Mouse (Mus musculus) neural tube, embryonic 11.5 days (tissue): Measurements from ENCODE around the gene Dus2. TPM values are rescaled to one million over a fixed set of nuclear protein-coding genes. Genes with fewer than 3 reads are reported as not detected.
"Not testable (repeated sequence)": the region's sequence is repeated elsewhere in the genome, so short reads cannot be mapped to it uniquely, and the experiment has no call there.

Experiments used
- ATAC-seq: fragments of 200-750 bp; cut with Nextera tagmentation; 2 replicates; pipeline ENCODE4 v1.8.0; 2017; ENCODE audit warnings: moderate number of reproducible peaks, mild to moderate bottlenecking, moderate TSS enrichment, moderate library complexity; ENCODE audit not compliant: insufficient read depth, low FRiP score, low TSS enrichment
- DNase-seq: peaks from one replicate; pipeline ENCODE4 v3.0.0-alpha.2; 2015; ENCODE audit warnings: low spot score
- H3K27ac ChIP-seq: fragments of 300-500 bp; sonication (generic); 2 replicates; pipeline ENCODE4 v1.5.1; 2014; ENCODE audit warnings: low read depth, mild to moderate bottlenecking, low read length
- H3K27me3 ChIP-seq: fragments of 300-500 bp; sonication (generic); 2 replicates; pipeline ENCODE4 v1.6.1; 2014; ENCODE audit warnings: mild to moderate bottlenecking, low read length, mixed read lengths; ENCODE audit not compliant: control insufficient read depth, insufficient read depth
- H3K36me3 ChIP-seq: fragments of 300-500 bp; sonication (generic); 2 replicates; pipeline ENCODE4 v1.6.1; 2014; ENCODE audit warnings: mild to moderate bottlenecking, low read length, moderate library complexity, mixed read lengths; ENCODE audit not compliant: control insufficient read depth, insufficient read depth
- H3K4me1 ChIP-seq: fragments of 300-500 bp; sonication (generic); 2 replicates; pipeline ENCODE4 v1.6.1; 2014; ENCODE audit warnings: low read length, mixed read lengths; ENCODE audit not compliant: control insufficient read depth, insufficient read depth
- H3K4me2 ChIP-seq: fragments of 300-500 bp; sonication (generic); 2 replicates; pipeline ENCODE4 v1.6.1; 2014; ENCODE audit warnings: low read depth, mild to moderate bottlenecking, moderate library complexity
- H3K4me3 ChIP-seq: fragments of 300-500 bp; sonication (generic); 2 replicates; pipeline ENCODE4 v1.5.1; 2014; ENCODE audit warnings: low read depth, low read length
- H3K9ac ChIP-seq: fragments of 300-500 bp; sonication (generic); 2 replicates; pipeline ENCODE4 v1.6.1; 2014; ENCODE audit warnings: mild to moderate bottlenecking, low read length
- H3K9me3 ChIP-seq: fragments of 300-500 bp; sonication (generic); 2 replicates; pipeline ENCODE4 v1.6.1; 2016; ENCODE audit warnings: low read length; ENCODE audit not compliant: control insufficient read depth
- WGBS: fragments of 180-500 bp; shearing (Covaris S2); extraction: QIAGEN DNeasy Blood & Tissue Kit; methylation state at CpG from one replicate; pipeline ENCODE4 v1.1.7; 2014; 5-methylcytosine and 5-hydroxymethylcytosine counted together
- polyA plus RNA-seq: library from polyadenylated mRNA; unstranded; fragments of >200 nt; fragmentation: Nextera tagmentation; extraction: Ambion mirVana; gene quantifications from 2 replicates; pipeline ENCODE4 v1.2.1, GENCODE M21; 2014

Gene Dus2
- polyA plus RNA-seq, 1 experiment from 2014 or later = 18.6 TPM

- H3K27me3 ChIP-seq = no peaks in the 10 kb centered on the region
- no peak for DNase-seq
- WGBS = 73% methylated on average over 7 of the region's 7 CpGs
- H3K4me3 ChIP-seq = no peak overlapping the region
- no peak overlapping the region for H3K9ac ChIP-seq
- H3K36me3 ChIP-seq = no peaks in the 10 kb centered on the region
- H3K27ac ChIP-seq = no peak overlapping the region
- no peak overlapping the region for H3K4me2 ChIP-seq
- no peaks in the 10 kb centered on the region for H3K9me3 ChIP-seq
- no peaks in the 10 kb centered on the region for H3K4me1 ChIP-seq
- no peak for ATAC-seq
These were observed 15.8 kb upstream of the Dus2 start for GRCm38 (mm10) chr8:105975363-105975762.

- DNase-seq (no peak), ATAC-seq (no peak)
- Histone ChIP-seq H3K9ac (no peak within 1 kb of the TSS), H3K36me3 (no peaks in the 10 kb centered on the region), H3K27me3 (no peaks in the 10 kb centered on the region), H3K27ac (no peak within 1 kb of the TSS), H3K4me3 (no peak within 1 kb of the TSS), H3K9me3 (no peaks in the 10 kb centered on the region), H3K4me1 (no peaks in the 10 kb centered on the region), H3K4me2 (no peak within 1 kb of the TSS)
- WGBS = 91% methylated on average over 15 of the region's 15 CpGs
These were observed 11.8 kb upstream of the Dus2 start, which contains the start of gene Dpep3 for GRCm38 (mm10) chr8:105979325-105979724. Gene Dpep3, minus strand, starts transcription at chr8:105979429.

GRCm38 (mm10) chr8:105981146-105981545 lies 10.0 kb upstream of the Dus2 start:
- H3K9ac ChIP-seq = no peak overlapping the region
- 87% methylated on average over 1 of the region's 1 CpGs for WGBS
- no peaks in the 10 kb centered on the region for H3K9me3 ChIP-seq
- H3K4me1 ChIP-seq = no peaks in the 10 kb centered on the region
- H3K27me3 ChIP-seq = no peaks in the 10 kb centered on the region
- DNase-seq = no peak
- no peaks in the 10 kb centered on the region for H3K36me3 ChIP-seq
- no peak overlapping the region for H3K27ac ChIP-seq
- H3K4me2 ChIP-seq = no peak overlapping the region
- ATAC-seq = no peak
- no peak overlapping the region for H3K4me3 ChIP-seq

GRCm38 (mm10) chr8:105983406-105983805 lies 7.7 kb upstream of the Dus2 start:
- H3K4me2 ChIP-seq, DNase-seq: not testable (repeated sequence)

DNA sequence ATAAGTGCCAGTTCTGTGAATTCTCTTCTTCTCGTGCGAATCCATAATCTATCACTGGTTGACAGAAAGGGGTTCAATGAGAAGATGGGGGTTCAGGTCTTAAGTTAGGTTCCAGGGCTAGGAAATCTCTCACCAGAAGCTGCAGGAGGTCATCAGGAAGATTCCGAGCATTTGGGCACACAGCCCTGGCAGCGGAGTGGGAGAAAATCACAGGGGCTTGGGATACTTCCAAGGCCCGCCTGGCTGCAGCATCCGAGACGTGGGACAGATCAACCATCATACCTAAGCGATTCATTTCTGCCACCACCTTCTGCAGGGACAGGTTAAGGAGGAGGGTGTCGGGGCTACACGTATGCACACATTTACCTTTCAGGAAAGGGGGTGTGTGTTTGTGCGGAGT lies 2.6 kb upstream of the Dus2 start:
- WGBS = 85% methylated on average over 11 of the region's 11 CpGs
- no peak overlapping the region for H3K9ac ChIP-seq
- H3K27me3 ChIP-seq = no peaks in the 10 kb centered on the region
- ATAC-seq = no peak
- H3K27ac ChIP-seq = no peak overlapping the region
- H3K4me2 ChIP-seq = no peak overlapping the region
- H3K9me3 ChIP-seq = no peaks in the 10 kb centered on the region
- DNase-seq = no peak
- no peak overlapping the region for H3K4me3 ChIP-seq
- H3K36me3 ChIP-seq = no peaks in the 10 kb centered on the region
- no peaks in the 10 kb centered on the region for H3K4me1 ChIP-seq

More at GRCm38 (mm10) chr8:105983406-105983805, 7.7 kb upstream of the Dus2 start:
- H3K9me3 ChIP-seq, H3K9ac ChIP-seq, H3K36me3 ChIP-seq, H3K27me3 ChIP-seq, H3K4me1 ChIP-seq, H3K4me3 ChIP-seq, H3K27ac ChIP-seq, ATAC-seq: not testable (repeated sequence)
- WGBS = 86% methylated on average over 11 of the region's 11 CpGs

- Histone ChIP-seq H3K9me3 (no peaks in the 10 kb centered on the region), H3K4me2 (no peak overlapping the region), H3K4me3 (no peak overlapping the region), H3K4me1 (no peaks in the 10 kb centered on the region), H3K27ac (no peak overlapping the region), H3K27me3 (no peaks in the 10 kb centered on the region), H3K36me3 (no peaks in the 10 kb centered on the region), H3K9ac (no peak overlapping the region)
- DNase-seq = no peak
- no peak for ATAC-seq
- WGBS = 89% methylated on average over 2 of the region's 2 CpGs
These were observed 409 bp downstream of the Dus2 start for GRCm38 (mm10) chr8:105991546-105991945.

DNA sequence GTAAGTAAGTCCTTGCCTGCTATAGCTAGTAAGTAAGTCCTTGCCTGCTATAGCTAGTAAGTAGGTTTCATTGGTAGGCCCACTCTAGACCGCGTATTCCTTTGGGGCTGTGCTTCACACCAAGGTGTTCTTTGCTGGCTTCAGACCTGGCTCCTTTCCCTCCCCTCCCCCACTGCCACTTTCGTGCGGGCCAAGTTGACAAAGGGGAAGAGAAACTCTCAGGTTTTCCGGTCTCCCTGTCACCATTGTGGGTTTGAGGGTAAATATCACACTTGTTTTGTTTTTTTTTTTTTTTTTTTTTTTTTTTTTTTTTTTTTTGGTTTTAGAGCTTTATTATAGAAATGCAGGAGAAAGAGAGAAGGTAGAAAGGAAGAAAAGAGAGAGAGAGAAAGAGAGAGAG lies 1.4 kb downstream of the Dus2 start:
- no peaks in the 10 kb centered on the region for H3K36me3 ChIP-seq
- H3K4me1 ChIP-seq = no peaks in the 10 kb centered on the region
- ATAC-seq = no peak
- no peak overlapping the region for H3K4me3 ChIP-seq
- WGBS = 72% methylated on average over 5 of the region's 5 CpGs
- H3K9me3 ChIP-seq = no peaks in the 10 kb centered on the region
- DNase-seq = no peak
- H3K27me3 ChIP-seq = no peaks in the 10 kb centered on the region
- no peak overlapping the region for H3K9ac ChIP-seq
- no peak overlapping the region for H3K27ac ChIP-seq
- no peak overlapping the region for H3K4me2 ChIP-seq

DNA sequence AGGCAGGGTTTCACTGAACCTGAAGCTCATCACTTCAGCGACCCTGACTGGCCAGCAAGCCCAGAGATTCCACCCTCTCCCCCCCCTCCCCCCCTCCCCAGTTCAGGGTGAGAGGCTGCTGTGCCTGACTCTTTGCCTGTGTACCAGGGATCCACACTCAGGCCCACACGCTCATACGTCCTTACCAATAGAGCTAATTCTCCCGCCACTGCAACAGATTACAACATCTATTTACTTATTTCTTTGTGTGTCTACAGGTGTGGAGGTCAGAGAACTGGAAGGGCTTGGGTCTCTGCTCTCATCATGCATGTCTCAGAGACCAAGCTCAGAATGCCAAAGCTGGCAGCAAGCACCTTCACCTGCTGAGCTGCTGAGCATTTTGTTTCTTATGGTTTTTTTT lies 2.1 kb downstream of the Dus2 start:
- Histone ChIP-seq H3K9me3 (no peaks in the 10 kb centered on the region), H3K27ac (no peak overlapping the region), H3K27me3 (no peaks in the 10 kb centered on the region), H3K9ac (no peak overlapping the region), H3K4me2 (no peak overlapping the region), H3K4me1 (no peaks in the 10 kb centered on the region), H3K4me3 (no peak overlapping the region), H3K36me3 (no peaks in the 10 kb centered on the region)
- no peak for DNase-seq
- 75% methylated on average over 4 of the region's 4 CpGs for WGBS
- ATAC-seq = no peak

GRCm38 (mm10) chr8:105996359-105996758 lies 5.2 kb downstream of the Dus2 start:
- WGBS = 78% methylated on average over 7 of the region's 7 CpGs

More at GRCm38 (mm10) chr8:105996359-105996758, 5.2 kb downstream of the Dus2 start:
- no peak for ATAC-seq
- H3K36me3 ChIP-seq = no peaks in the 10 kb centered on the region
- no peaks in the 10 kb centered on the region for H3K4me1 ChIP-seq
- DNase-seq = no peak
- H3K9me3 ChIP-seq = no peaks in the 10 kb centered on the region
- no peak overlapping the region for H3K4me3 ChIP-seq
- no peaks in the 10 kb centered on the region for H3K27me3 ChIP-seq
- no peak overlapping the region for H3K4me2 ChIP-seq
- H3K27ac ChIP-seq = no peak overlapping the region
- H3K9ac ChIP-seq = no peak overlapping the region
